Mouse (Mus musculus): ENCODE data around the gene Ptprn2. TPM values are rescaled to one million over a fixed set of nuclear protein-coding genes. Genes with fewer than 3 reads are reported as not detected.

Gene Ptprn2
- total RNA-seq, 4 experiments from 2014 or later: 0.10 TPM; not detected in 3

GRCm38 (mm10) chr12:117210467-117210866, 724.9 kb downstream of the Ptprn2 start:
- no peak for DNase-seq (ENCODE audit: low spot score in 2 of 2)

GRCm38 (mm10) chr12:117213531-117213930, 728.0 kb downstream of the Ptprn2 start:
- DNase-seq (ENCODE audit: low spot score in 2 of 2): no peak

- DNase-seq (ENCODE audit: low spot score in 2 of 2): no peak
Measured at GRCm38 (mm10) chr12:117214272-117214671, 728.8 kb downstream of the Ptprn2 start.

- no peak for DNase-seq (ENCODE audit: low spot score in 2 of 2)
Measured at GRCm38 (mm10) chr12:117214919-117215318, 729.4 kb downstream of the Ptprn2 start.

GRCm38 (mm10) chr12:117221909-117222308, 736.4 kb downstream of the Ptprn2 start:
- DNase-seq (ENCODE audit: low spot score in 2 of 2): no peak

GRCm38 (mm10) chr12:117224036-117224435, 738.5 kb downstream of the Ptprn2 start:
- DNase-seq (ENCODE audit: low spot score in 2 of 2): no peak

- DNase-seq (ENCODE audit: low spot score in 2 of 2): no peak
Measured at GRCm38 (mm10) chr12:117227236-117227635, 741.7 kb downstream of the Ptprn2 start.

- no peak for DNase-seq (ENCODE audit: low spot score in 2 of 2)
Measured at GRCm38 (mm10) chr12:117229442-117229841, 743.9 kb downstream of the Ptprn2 start.

- no peak for DNase-seq (ENCODE audit: low spot score in 2 of 2)
Measured at GRCm38 (mm10) chr12:117230282-117230681, 744.8 kb downstream of the Ptprn2 start.

- DNase-seq (ENCODE audit: low spot score in 2 of 2): no peak
Measured at GRCm38 (mm10) chr12:117231850-117232249, 746.3 kb downstream of the Ptprn2 start.

- no peak for DNase-seq (ENCODE audit: low spot score in 2 of 2)
Measured at GRCm38 (mm10) chr12:117235114-117235513, 749.6 kb downstream of the Ptprn2 start.

- DNase-seq (ENCODE audit: low spot score in 2 of 2): no peak
Measured at GRCm38 (mm10) chr12:117236020-117236734, 750.7 kb downstream of the Ptprn2 start.

GRCm38 (mm10) chr12:117236981-117237380, 751.5 kb downstream of the Ptprn2 start:
- DNase-seq (ENCODE audit: low spot score in 2 of 2): no peak

GRCm38 (mm10) chr12:117239927-117240715, 754.6 kb downstream of the Ptprn2 start:
- DNase-seq (ENCODE audit: low spot score in 2 of 2): no peak

- DNase-seq (ENCODE audit: low spot score in 2 of 2): no peak
Measured at GRCm38 (mm10) chr12:117242181-117242580, 756.7 kb downstream of the Ptprn2 start.

- no peak for DNase-seq (ENCODE audit: low spot score in 2 of 2)
Measured at GRCm38 (mm10) chr12:117245885-117246478, 760.5 kb downstream of the Ptprn2 start.

GRCm38 (mm10) chr12:117250465-117250864, 764.9 kb downstream of the Ptprn2 start:
- no peak for DNase-seq (ENCODE audit: low spot score in 2 of 2)

- no peak for DNase-seq (ENCODE audit: low spot score in 2 of 2)
Measured at GRCm38 (mm10) chr12:117251663-117252425, 766.3 kb downstream of the Ptprn2 start.

- no peak for DNase-seq (ENCODE audit: low spot score in 2 of 2)
Measured at GRCm38 (mm10) chr12:117252426-117252779, 766.9 kb downstream of the Ptprn2 start.

GRCm38 (mm10) chr12:117254356-117254755, 768.8 kb downstream of the Ptprn2 start:
- no peak for DNase-seq (ENCODE audit: low spot score in 2 of 2)

GRCm38 (mm10) chr12:117255325-117255724, 769.8 kb downstream of the Ptprn2 start:
- DNase-seq (ENCODE audit: low spot score in 2 of 2): no peak

Data from gastrocnemius, adult 8-10 months (tissue).